Mouse (Mus musculus): Measurements from ENCODE around the gene Mtor. TPM values are rescaled to one million over a fixed set of nuclear protein-coding genes. Genes with fewer than 3 reads are reported as not detected.

Gene Mtor
- polyA plus RNA-seq, 1 experiment: 39.8 TPM

DNA sequence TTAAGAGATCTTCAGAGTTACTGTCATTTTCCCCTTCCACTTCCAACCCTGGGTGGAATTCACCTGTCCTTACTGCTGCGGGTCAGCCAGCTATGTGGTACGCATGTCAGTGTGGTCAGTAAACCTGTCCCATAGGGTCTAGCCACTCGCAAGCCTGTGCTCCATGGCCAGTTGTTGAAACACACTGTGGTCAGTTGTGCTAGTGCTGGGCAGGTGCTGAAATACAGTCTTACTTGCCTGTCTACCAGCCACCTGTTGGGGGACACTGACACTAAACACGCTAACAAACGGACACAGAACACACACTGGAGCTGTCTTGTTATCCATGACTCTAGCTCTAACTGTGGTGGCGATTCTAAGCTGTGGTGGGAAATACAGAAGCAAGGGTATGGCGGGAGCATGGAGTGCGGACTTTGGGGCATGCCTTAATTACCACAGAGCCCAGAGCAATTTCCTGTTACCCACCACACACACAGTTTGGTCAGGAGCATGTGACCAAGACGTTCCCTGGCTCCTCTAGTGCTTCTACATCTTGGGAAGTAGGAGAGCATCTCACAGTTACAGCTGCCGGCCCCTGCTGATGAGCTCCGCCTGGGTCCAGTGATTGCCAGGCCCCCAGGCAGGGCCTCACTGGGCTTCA is 17.4 kb upstream of the Mtor start:
- 79% methylated on average over 11 of the region's 11 CpGs for WGBS
- no peaks in the 10 kb centered on the region; the same call in 1 of the 2 replicates for H3K36me3 ChIP-seq (ENCODE audit: control insufficient read depth, insufficient read depth, low read length)
- TF ChIP-seq CTCF (conservative IDR thresholded peaks at IDR 0.05; ENCODE audit: insufficient read depth, insufficient read length, low read depth, low read length) (no peak), POLR2A (IDR thresholded peaks at IDR 0.05; ENCODE audit: low read depth, low read length) (no peak)

GRCm38 (mm10) chr4:148432488-148432887 is 15.9 kb upstream of the Mtor start:
- 35% methylated on average over 4 of the region's 4 CpGs for WGBS
- DNase-seq: peak; percentile 72
- Histone ChIP-seq H3K4me1 (ENCODE audit: control insufficient read depth, insufficient read depth, low read length) (peaks cover 11% of the 10 kb centered on the region; the same call in 1 of the 2 replicates), H3K27ac (ENCODE audit: insufficient read depth, low read depth, low read length) (peak overlapping the region; percentile 92), H3K36me3 (ENCODE audit: control insufficient read depth, insufficient read depth, low read length) (no peaks in the 10 kb centered on the region; the same call in 1 of the 2 replicates), H3K4me3 (ENCODE audit: insufficient read depth, low read depth, low read length) (peak overlapping the region; percentile 38), H3K27me3 (replicated peaks; ENCODE audit: control insufficient read depth, insufficient read depth, low read length) (no peaks in the 10 kb centered on the region)
- TF ChIP-seq POLR2A (IDR thresholded peaks at IDR 0.05; ENCODE audit: low read depth, low read length): no peak

More for the DNA sequence above, 17.4 kb upstream of the Mtor start:
- H3K4me3 ChIP-seq (ENCODE audit: insufficient read depth, low read depth, low read length): no peak overlapping the region
- no peak for DNase-seq
- H3K27ac ChIP-seq (ENCODE audit: insufficient read depth, low read depth, low read length): no peak overlapping the region
- H3K27me3 ChIP-seq (replicated peaks; ENCODE audit: control insufficient read depth, insufficient read depth, low read length): no peaks in the 10 kb centered on the region
- peaks cover 11% of the 10 kb centered on the region; the same call in 1 of the 2 replicates for H3K4me1 ChIP-seq (ENCODE audit: control insufficient read depth, insufficient read depth, low read length)

DNA sequence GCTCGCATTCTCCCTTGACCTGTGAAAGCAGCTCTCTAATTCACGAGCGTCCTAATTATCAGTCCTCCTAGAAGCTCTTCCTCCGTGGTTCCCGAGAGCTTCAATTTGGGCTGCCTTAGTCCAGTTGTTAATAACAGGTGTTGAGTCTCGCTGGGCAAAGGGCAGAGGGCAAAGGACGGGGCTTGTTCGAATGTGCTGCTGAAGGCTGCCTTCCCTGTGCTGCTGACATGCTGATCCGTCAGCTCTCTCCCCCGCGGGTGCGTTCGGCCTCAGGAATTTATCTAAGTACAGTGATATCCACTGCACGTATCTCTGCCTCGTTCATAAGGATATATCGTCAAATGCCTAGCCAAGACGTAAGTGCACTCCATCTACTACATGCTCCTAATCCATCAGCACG is 15.1 kb upstream of the Mtor start:
- peak; percentile 93 for DNase-seq
- TF ChIP-seq POLR2A (IDR thresholded peaks at IDR 0.05; ENCODE audit: low read depth, low read length) (no peak), CTCF (conservative IDR thresholded peaks at IDR 0.05; ENCODE audit: insufficient read depth, insufficient read length, low read depth, low read length) (no peak)
- H3K4me3 ChIP-seq (ENCODE audit: insufficient read depth, low read depth, low read length): peak overlapping the region; percentile 38
- no peaks in the 10 kb centered on the region for H3K27me3 ChIP-seq (replicated peaks; ENCODE audit: control insufficient read depth, insufficient read depth, low read length)
- peaks cover 11% of the 10 kb centered on the region; the same call in 1 of the 2 replicates for H3K4me1 ChIP-seq (ENCODE audit: control insufficient read depth, insufficient read depth, low read length)
- H3K27ac ChIP-seq (ENCODE audit: insufficient read depth, low read depth, low read length): peak overlapping the region; percentile 92
- WGBS: 56% methylated on average over 18 of the region's 18 CpGs
- H3K36me3 ChIP-seq (ENCODE audit: control insufficient read depth, insufficient read depth, low read length): no peaks in the 10 kb centered on the region; the same call in 1 of the 2 replicates

GRCm38 (mm10) chr4:148433813-148434212 is 14.6 kb upstream of the Mtor start:
- H3K27me3 ChIP-seq (replicated peaks; ENCODE audit: control insufficient read depth, insufficient read depth, low read length): no peaks in the 10 kb centered on the region
- 77% methylated on average over 5 of the region's 5 CpGs for WGBS
- H3K27ac ChIP-seq (ENCODE audit: insufficient read depth, low read depth, low read length): peak overlapping the region; percentile 72
- H3K4me1 ChIP-seq (ENCODE audit: control insufficient read depth, insufficient read depth, low read length): peaks cover 11% of the 10 kb centered on the region; the same call in 1 of the 2 replicates
- H3K4me3 ChIP-seq (ENCODE audit: insufficient read depth, low read depth, low read length): no peak overlapping the region
- no peaks in the 10 kb centered on the region; the same call in 1 of the 2 replicates for H3K36me3 ChIP-seq (ENCODE audit: control insufficient read depth, insufficient read depth, low read length)
- peak; percentile 41 for DNase-seq
- TF ChIP-seq POLR2A (IDR thresholded peaks at IDR 0.05; ENCODE audit: low read depth, low read length) (no peak), CTCF (conservative IDR thresholded peaks at IDR 0.05; ENCODE audit: insufficient read depth, insufficient read length, low read depth, low read length) (no peak)

DNA sequence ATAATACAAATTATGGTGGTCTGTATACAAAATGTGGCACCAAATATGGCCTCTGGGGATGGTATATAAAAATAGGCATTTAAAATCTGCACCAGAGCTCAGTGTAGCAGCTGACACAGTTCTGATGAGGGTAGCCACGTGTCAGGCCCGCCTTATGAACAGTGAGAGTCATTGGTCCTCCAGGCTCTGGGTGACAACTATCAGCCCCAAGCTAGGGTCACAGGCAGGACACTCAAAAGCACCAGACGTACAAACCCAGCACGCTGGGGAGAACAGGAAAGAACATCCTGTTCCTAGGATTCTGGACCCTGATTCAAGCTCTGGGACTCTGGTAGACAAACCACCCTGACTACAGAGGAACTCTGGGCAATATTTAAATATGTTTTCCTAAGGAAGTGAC is 13.9 kb upstream of the Mtor start:
- peaks cover 11% of the 10 kb centered on the region; the same call in 1 of the 2 replicates for H3K4me1 ChIP-seq (ENCODE audit: control insufficient read depth, insufficient read depth, low read length)
- H3K36me3 ChIP-seq (ENCODE audit: control insufficient read depth, insufficient read depth, low read length): no peaks in the 10 kb centered on the region; the same call in 1 of the 2 replicates
- no peak for TF ChIP-seq POLR2A (IDR thresholded peaks at IDR 0.05; ENCODE audit: low read depth, low read length)
- no peak for TF ChIP-seq CTCF (conservative IDR thresholded peaks at IDR 0.05; ENCODE audit: insufficient read depth, insufficient read length, low read depth, low read length)
- no peak overlapping the region for H3K4me3 ChIP-seq (ENCODE audit: insufficient read depth, low read depth, low read length)
- DNase-seq: peak; percentile 20
- no peaks in the 10 kb centered on the region for H3K27me3 ChIP-seq (replicated peaks; ENCODE audit: control insufficient read depth, insufficient read depth, low read length)
- 64% methylated on average over 4 of the region's 4 CpGs for WGBS
- H3K27ac ChIP-seq (ENCODE audit: insufficient read depth, low read depth, low read length): no peak overlapping the region

DNA sequence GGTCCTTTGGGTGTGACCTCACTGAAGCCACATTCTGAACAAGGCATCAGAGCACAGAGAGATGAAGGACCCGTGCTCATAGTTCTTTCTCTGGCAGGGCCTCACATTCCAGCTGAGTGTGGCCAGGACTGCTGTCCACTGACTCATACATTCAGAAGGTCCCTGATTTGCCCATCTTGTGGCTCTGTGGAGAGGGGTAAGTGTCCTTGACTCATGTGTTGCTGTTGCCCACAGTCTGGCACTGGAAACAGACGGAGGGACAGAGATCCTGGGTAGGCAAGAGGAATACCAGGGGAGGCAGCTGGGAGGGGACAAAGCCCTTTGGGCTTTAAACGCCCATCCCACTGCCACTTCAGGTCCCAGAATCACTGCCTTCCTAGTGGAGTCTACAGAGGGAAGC is 13.3 kb upstream of the Mtor start:
- Histone ChIP-seq H3K4me3 (ENCODE audit: insufficient read depth, low read depth, low read length) (no peak overlapping the region), H3K27me3 (replicated peaks; ENCODE audit: control insufficient read depth, insufficient read depth, low read length) (no peaks in the 10 kb centered on the region), H3K27ac (ENCODE audit: insufficient read depth, low read depth, low read length) (no peak overlapping the region; the same call in 1 of the 2 replicates), H3K36me3 (ENCODE audit: control insufficient read depth, insufficient read depth, low read length) (no peaks in the 10 kb centered on the region; the same call in 1 of the 2 replicates), H3K4me1 (ENCODE audit: control insufficient read depth, insufficient read depth, low read length) (peaks cover 11% of the 10 kb centered on the region; the same call in 1 of the 2 replicates)
- WGBS: 74% methylated on average over 3 of the region's 3 CpGs
- DNase-seq: no peak
- TF ChIP-seq CTCF (conservative IDR thresholded peaks at IDR 0.05; ENCODE audit: insufficient read depth, insufficient read length, low read depth, low read length) (no peak), POLR2A (IDR thresholded peaks at IDR 0.05; ENCODE audit: low read depth, low read length) (no peak)

DNA sequence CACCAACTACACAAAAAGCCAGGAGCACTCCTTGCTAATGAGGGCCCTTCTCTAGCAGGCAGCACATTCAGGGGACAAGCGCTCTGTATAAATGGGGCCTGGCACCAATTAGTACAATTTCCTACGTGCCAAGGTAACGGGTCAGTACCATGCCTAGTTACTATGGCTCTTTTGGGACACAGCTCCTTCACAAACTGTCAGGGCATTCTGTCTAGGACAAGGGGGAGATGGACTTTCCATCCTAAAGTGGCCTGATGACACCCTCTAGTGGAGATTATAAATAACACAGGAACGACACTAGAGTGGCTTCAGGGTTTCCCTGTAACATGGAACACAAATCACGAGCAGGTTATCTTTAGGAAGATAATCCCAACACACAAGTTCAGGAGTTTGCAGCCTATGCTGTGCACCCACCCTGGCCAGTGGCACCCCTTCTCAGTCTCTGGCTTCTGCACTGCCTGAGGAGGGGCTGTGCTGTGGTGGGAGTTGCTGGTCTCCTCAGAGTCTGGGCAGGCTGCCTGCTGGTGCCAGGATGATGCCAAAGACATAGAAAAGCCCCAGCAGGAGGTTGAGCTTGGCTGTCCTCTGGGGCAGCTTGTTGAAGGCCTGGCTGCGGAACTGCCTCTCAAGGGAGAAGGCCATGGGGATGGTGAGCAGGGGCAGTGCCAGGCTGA is 12.6 kb upstream of the Mtor start:
- Histone ChIP-seq H3K4me3 (ENCODE audit: insufficient read depth, low read depth, low read length) (no peak overlapping the region), H3K4me1 (ENCODE audit: control insufficient read depth, insufficient read depth, low read length) (peaks cover 11% of the 10 kb centered on the region; the same call in 1 of the 2 replicates), H3K27ac (ENCODE audit: insufficient read depth, low read depth, low read length) (no peak overlapping the region), H3K36me3 (ENCODE audit: control insufficient read depth, insufficient read depth, low read length) (no peaks in the 10 kb centered on the region; the same call in 1 of the 2 replicates), H3K27me3 (replicated peaks; ENCODE audit: control insufficient read depth, insufficient read depth, low read length) (no peaks in the 10 kb centered on the region)
- peak; percentile 32 for DNase-seq
- TF ChIP-seq POLR2A (IDR thresholded peaks at IDR 0.05; ENCODE audit: low read depth, low read length): no peak
- peak; percentile 26; the same call in 1 of the 2 replicates for TF ChIP-seq CTCF (conservative IDR thresholded peaks at IDR 0.05; ENCODE audit: insufficient read depth, insufficient read length, low read depth, low read length)
- WGBS: 63% methylated on average over 6 of the region's 6 CpGs

Data from kidney, adult 2 months (tissue).